Mouse (Mus musculus) cortical plate, adult 2 months (tissue): Measurements from ENCODE around the gene Mpp2. TPM values are rescaled to one million over a fixed set of nuclear protein-coding genes. Genes with fewer than 3 reads are reported as not detected.

ENCODE experiments used
- H3K27ac ChIP-seq: fragments of 200-500 bp; 2 replicates; pipeline ENCODE4 v1.5.1; 2012; ENCODE audit warnings: low read length, control low read depth, inconsistent platforms; ENCODE audit not compliant: insufficient read depth
- H3K4me1 ChIP-seq: fragments of 200-500 bp; 2 replicates; pipeline ENCODE4 v1.6.1; 2011; ENCODE audit warnings: low read length; ENCODE audit not compliant: control insufficient read depth, insufficient read depth
- H3K4me3 ChIP-seq: fragments of 200-500 bp; 2 replicates; pipeline ENCODE4 v1.5.1; 2011; ENCODE audit warnings: mild to moderate bottlenecking, low read length, control low read depth; ENCODE audit not compliant: insufficient read depth
- CTCF ChIP-seq: fragments of 200-500 bp; IDR thresholded peaks from 2 replicates; pipeline ENCODE4 v1.5.1; 2011; ENCODE audit warnings: mild to moderate bottlenecking, control low read depth, low read length; ENCODE audit not compliant: insufficient read depth; ENCODE audit errors: extremely low read depth
- POLR2A ChIP-seq: fragments of 200-500 bp; IDR thresholded peaks from 2 replicates; pipeline ENCODE4 v1.6.1; 2011; ENCODE audit warnings: mild to moderate bottlenecking, low read length, control low read depth; ENCODE audit not compliant: insufficient read depth; ENCODE audit errors: extremely low read depth
- polyA plus RNA-seq: library from polyadenylated mRNA; depleted of rRNA; stranded (reverse); fragments of >200 nt; gene quantifications from 2 replicates; pipeline ENCODE4 v1.2.3, GENCODE M21; 2012; rRNA removed

Mpp2 gene
- 128 and 133 TPM in 2 replicates for polyA plus RNA-seq

- Histone ChIP-seq H3K4me3 (peak within 1 kb of the TSS; percentile 88), H3K4me1 (peaks cover 2% of the 10 kb centered on the region), H3K27ac (peak within 1 kb of the TSS; percentile 97)
- TF ChIP-seq CTCF: no peak
- peak; percentile 77 for TF ChIP-seq POLR2A
These were observed at the start of gene Mpp2 for GRCm38 (mm10) chr11:102087931-102088898. Gene Mpp2 (minus strand): TSS chr11:102088515.

- Histone ChIP-seq H3K27ac (no peak overlapping the region), H3K4me3 (no peak overlapping the region), H3K4me1 (no peaks in the 10 kb centered on the region)
- TF ChIP-seq POLR2A (no peak), CTCF (no peak)
These were observed 49.5 kb upstream of the Mpp2 start for GRCm38 (mm10) chr11:102137625-102138446.

GRCm38 (mm10) chr11:102134516-102134915, 46.2 kb upstream of the Mpp2 start:
- Histone ChIP-seq H3K4me3 (no peak overlapping the region), H3K27ac (no peak overlapping the region), H3K4me1 (no peaks in the 10 kb centered on the region)
- no peak for TF ChIP-seq POLR2A
- no peak for TF ChIP-seq CTCF

GRCm38 (mm10) chr11:102117386-102117785, 29.1 kb upstream of the Mpp2 start:
- TF ChIP-seq POLR2A: no peak
- no peak for TF ChIP-seq CTCF
- Histone ChIP-seq H3K4me3 (no peak overlapping the region), H3K27ac (no peak overlapping the region), H3K4me1 (no peaks in the 10 kb centered on the region)

DNA sequence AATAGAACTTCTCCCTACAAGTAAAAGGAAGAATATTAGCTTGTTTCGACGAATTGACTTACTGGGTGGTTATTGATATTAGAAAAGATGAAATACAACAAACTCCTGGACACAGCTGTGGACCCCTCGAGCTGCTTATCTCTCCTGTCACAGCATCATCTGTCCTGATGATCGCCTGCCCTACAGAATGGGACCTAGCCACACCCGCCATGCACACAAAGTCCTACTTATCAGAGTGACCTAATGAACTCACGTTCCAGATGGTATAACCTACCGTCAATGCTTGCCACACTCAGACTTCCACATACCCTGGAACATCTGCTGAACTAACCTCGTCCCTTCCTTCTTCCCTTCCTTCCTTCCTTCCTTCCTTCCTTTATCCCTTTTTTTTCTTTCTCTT, 27.9 kb upstream of the Mpp2 start:
- Histone ChIP-seq H3K4me1 (no peaks in the 10 kb centered on the region), H3K4me3 (no peak overlapping the region), H3K27ac (no peak overlapping the region)
- no peak for TF ChIP-seq POLR2A
- TF ChIP-seq CTCF: no peak

GRCm38 (mm10) chr11:102111576-102111975, 23.3 kb upstream of the Mpp2 start:
- Histone ChIP-seq H3K4me1 (no peaks in the 10 kb centered on the region), H3K4me3 (no peak overlapping the region), H3K27ac (no peak overlapping the region)
- TF ChIP-seq CTCF (no peak), POLR2A (no peak)

GRCm38 (mm10) chr11:102107732-102108131, 19.4 kb upstream of the Mpp2 start, which contains the start of gene Pyy:
Gene Pyy (minus strand): TSS chr11:102107832.
- no peak for TF ChIP-seq CTCF
- no peak for TF ChIP-seq POLR2A
- Histone ChIP-seq H3K4me3 (no peak within 1 kb of the TSS), H3K4me1 (no peaks in the 10 kb centered on the region)

GRCm38 (mm10) chr11:102106911-102107310, 18.6 kb upstream of the Mpp2 start:
- TF ChIP-seq CTCF (no peak), POLR2A (no peak)
- Histone ChIP-seq H3K27ac (no peak overlapping the region), H3K4me3 (no peak overlapping the region), H3K4me1 (no peaks in the 10 kb centered on the region)

More at GRCm38 (mm10) chr11:102107732-102108131, 19.4 kb upstream of the Mpp2 start, which contains the start of gene Pyy:
- no peak within 1 kb of the TSS for H3K27ac ChIP-seq

GRCm38 (mm10) chr11:102102485-102103258, 14.4 kb upstream of the Mpp2 start:
- no peak overlapping the region for H3K27ac ChIP-seq
- no peaks in the 10 kb centered on the region for H3K4me1 ChIP-seq
- no peak overlapping the region for H3K4me3 ChIP-seq
- TF ChIP-seq CTCF (peak; percentile 48), POLR2A (no peak)
